Mouse (Mus musculus): ENCODE results near the gene Gm21294.
"Not testable (repeated sequence)": the region's sequence is repeated elsewhere in the genome, so short reads cannot be mapped to it uniquely, and the experiment has no call there.

The Gm21294 gene

GRCm38 (mm10) chrY:89052506-89052905, at the start of gene Gm21294:
Gene Gm21294 (plus strand): TSS chrY:89052806.
- POLR2A ChIA-PET, CTCF ChIA-PET: not testable (repeated sequence)

- POLR2A ChIA-PET = not testable (repeated sequence)
Observed at GRCm38 (mm10) chrY:89126246-89126645, 73.6 kb downstream of the Gm21294 start.

More at GRCm38 (mm10) chrY:89126246-89126645, 73.6 kb downstream of the Gm21294 start:
- CTCF ChIA-PET = not testable (repeated sequence)
